Mouse (Mus musculus) neural tube, postnatal 0 days (tissue): ENCODE results near the gene Opn3. TPM values are rescaled to one million over a fixed set of nuclear protein-coding genes. Genes with fewer than 3 reads are reported as not detected.

ENCODE experiments used
- polyA plus RNA-seq: library from polyadenylated mRNA; unstranded; fragments of >200 nt; fragmentation: Nextera tagmentation; extraction: Ambion mirVana; gene quantifications from 2 replicates; pipeline ENCODE4 v1.2.1, GENCODE M21; 2015

Opn3 gene
- polyA plus RNA-seq = 10.3 and 11.2 TPM in 2 replicates

DNA sequence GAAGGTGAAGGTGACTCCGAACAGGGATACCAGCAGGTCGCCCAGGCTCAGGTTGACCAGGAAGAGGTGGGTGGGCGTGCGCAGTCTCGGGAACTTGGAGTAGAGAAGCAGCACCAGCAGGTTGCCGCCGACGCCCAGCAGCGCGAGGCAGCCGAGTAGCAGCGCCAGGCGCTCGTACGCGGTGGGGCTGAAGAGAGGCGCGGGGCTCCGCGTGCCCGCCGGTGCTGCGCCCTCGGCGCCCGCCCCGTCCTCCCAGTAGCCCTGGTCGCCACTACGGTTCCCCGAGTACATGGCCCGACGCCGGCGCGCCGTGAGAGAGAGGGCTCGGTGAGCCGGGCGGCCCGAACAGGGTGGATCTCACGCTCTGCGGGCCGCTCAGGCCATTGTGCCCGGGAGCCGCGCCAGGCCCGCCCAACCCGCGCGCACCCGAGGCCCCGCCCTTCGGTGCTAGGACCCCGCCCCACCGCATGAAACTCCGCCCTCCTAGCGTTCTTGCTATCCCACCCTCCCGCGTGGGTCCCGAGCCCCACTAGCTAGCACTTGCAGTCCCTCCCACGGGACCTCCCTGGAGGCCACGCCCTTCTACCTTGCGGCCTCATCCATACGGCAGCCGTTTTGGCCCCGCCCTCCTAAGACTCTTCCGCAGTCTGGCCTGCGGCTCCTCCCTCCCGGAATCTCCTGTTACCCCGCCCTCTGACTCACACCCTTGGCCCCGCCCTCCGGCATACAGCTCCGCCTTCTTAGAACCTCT, at the start of gene Opn3, which contains the start of gene Chml:
Opn3 (minus strand) TSS at position 531 of the 751 bp plus-strand sequence.
Chml (minus strand) TSS at position 656 of the 751 bp plus-strand sequence.

DNA sequence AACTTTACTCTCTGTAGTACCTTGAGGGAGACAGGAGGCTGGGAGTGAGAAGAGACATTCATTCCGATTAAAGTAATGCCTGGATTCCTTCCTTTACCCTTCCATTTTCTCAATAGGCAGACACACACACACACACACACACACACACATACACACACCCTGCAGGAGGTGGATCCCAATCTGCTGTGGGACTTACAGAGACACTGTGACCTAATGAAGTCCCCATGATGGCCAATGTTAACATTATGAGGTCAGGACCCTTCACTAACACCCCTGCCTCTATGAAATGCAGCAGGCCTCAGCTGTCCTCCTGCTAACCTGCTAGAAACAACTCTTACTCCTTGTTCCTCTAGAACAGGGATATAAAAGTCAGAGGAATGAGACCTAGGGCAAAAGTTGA, 5.7 kb upstream of the Opn3 start, which contains the start of gene Wdr64:
Wdr64 (plus strand) TSS at position 301 of the 400 bp plus-strand sequence.

DNA sequence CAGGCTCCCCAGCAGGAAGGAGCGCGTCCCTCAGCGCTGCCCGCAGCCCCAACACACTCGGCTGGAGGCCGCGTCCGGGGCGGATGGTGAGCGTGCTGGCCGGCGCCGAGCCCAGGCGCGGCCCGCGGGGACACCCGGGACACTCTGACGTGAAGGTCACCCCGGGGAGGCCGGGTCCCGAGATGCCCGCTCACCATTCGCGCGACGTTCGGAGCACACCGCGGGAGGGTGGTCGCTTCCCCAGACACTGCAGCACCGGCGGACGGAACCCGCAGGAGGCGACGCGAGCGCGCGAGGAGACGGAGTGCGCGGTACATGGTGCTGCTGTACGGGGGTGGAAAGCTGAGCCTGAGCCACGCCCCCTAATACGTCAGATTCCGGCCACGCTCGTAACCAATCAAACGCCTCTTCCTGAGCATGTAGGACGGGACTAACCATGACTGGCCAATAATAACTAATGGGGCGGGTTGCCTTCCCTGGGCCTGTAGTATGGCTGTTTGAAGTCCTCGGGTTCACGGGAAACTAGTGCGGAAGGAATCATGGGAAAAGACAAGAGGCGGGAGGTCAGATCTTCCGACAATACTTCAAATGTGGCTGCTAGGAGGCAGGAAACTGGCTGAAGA, 67.2 kb downstream of the Opn3 start, which contains the start of gene Fh1:
Fh1 (minus strand) TSS at position 379 of the 623 bp plus-strand sequence.

DNA sequence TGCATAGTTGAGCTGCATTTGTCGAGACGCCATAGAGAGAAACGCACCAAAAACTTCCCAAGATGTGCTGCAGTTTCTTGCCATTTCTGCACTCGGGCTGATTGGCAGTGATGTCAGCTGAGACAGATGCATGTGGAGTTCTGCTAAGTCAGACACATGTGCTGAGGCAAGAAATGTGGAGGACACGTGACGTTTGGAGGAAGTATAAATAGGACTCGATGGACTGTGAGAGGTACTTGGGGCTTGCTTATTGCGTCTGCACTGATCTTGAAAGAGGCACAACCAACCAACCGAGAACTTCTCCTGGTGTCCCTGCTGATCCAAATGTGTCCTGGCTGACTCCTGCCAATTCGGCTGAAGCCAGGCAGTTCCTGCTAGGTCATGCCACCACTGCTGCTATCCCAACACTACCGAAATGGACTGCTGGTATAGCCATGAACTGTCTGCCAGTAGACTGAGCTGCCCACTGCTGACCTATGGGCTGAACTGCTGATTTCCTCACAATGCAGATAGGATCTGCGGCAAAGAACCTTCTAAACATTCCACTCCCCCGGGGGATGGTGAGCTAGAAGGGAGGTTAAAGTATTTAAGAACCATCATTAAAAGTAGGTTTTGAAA, 72.7 kb downstream of the Opn3 start, which contains the start of gene Kmo:
Kmo (plus strand) TSS at position 568 of the 618 bp plus-strand sequence.

Other genes with a start within 250 kb of the Opn3 start
- gene Rgs7, start 200.3 kb downstream of the Opn3 start, polyA plus RNA-seq = 52.1 and 53.0 TPM in 2 replicates
- 0.13 and 0.19 TPM in 2 replicates for gene Kmo, start 72.4 kb downstream of the Opn3 start, polyA plus RNA-seq
- gene Fh1, start 67.1 kb downstream of the Opn3 start, polyA plus RNA-seq = 133 and 142 TPM in 2 replicates
- gene Chml, start 125 bp upstream of the Opn3 start, polyA plus RNA-seq = 2.5 and 2.8 TPM in 2 replicates
- not detected in 2 replicates for gene Wdr64, start 5.8 kb upstream of the Opn3 start, polyA plus RNA-seq
- 2.9 and 3.3 TPM in 2 replicates for gene Exo1, start 187.8 kb upstream of the Opn3 start, polyA plus RNA-seq
- gene Gm38100, start 227.6 kb upstream of the Opn3 start, polyA plus RNA-seq = not detected in 2 replicates